Mouse (Mus musculus) layer of hippocampus, postnatal 36 days (tissue): ENCODE measurements at regions not wholly inside any gene's neighbourhood (a gene's known extent, or its start where the extent isn't known, plus 50 kb on each side); places are given as distances from the start of the nearest gene placed in this dataset.

Source experiments
- DNase-seq, 2 experiments: peaks; one replicate each; pipeline ENCODE4 v3.0.0; 2022

DNA sequence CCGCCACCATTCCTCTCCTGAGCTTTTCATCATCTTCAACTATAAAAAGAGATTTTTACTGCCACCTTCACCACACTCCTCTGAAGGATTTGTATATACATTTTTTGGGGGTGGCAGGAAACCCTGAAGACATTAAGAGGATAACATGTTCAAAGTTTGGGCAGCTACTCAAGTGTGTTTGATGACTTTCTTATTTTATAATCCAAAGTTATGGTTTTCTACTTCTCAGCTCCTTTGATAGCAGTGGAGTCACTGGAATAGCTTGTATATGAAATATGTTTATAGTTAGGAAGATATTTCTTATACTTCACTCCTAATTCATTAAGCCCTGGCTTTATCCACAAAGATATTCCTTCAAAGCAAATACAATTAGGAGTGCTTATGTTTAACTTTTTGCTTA, 229.5 kb upstream of the Lcorl start:
- no peak for DNase-seq

DNA sequence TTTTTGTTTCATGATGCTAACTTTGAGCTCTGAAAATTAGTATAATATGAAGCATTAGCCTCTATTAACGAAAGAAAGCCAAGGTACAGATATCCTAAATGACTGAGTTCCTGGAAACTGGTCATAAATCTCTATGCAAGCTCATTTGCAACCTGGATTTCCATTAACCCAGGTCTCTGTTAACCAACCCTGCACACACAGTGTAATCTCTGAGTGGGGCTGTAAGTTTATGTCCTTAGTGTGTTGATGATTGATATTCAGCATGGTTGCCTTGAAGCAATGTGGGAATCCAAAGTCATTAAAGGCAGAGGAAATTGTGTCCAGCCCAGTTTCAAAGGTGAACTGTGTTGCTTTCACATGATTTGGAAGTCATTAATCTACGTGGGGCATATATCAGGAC, 225.9 kb upstream of the Lcorl start:
- no peak for DNase-seq

DNA sequence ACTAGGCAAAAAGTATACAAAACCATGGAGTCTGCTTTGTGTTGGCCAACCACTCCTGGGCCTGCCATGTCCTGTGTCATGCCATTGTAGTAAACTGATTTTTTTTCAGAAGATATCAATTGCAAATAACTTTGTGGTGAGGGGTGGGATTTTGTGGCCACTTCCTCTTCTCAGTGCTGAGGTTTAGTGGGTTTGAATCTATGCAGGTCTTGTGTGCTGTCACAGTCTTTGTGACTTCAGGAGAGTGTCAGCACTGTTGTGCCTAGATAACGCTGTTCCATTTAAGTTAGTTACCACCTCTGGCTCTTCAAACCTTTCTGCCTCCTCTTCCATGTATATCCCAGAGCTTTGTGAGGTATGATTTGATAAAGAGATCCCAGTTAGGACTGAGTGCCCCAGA, 216.3 kb upstream of the Lcorl start:
- no peak for DNase-seq

DNA sequence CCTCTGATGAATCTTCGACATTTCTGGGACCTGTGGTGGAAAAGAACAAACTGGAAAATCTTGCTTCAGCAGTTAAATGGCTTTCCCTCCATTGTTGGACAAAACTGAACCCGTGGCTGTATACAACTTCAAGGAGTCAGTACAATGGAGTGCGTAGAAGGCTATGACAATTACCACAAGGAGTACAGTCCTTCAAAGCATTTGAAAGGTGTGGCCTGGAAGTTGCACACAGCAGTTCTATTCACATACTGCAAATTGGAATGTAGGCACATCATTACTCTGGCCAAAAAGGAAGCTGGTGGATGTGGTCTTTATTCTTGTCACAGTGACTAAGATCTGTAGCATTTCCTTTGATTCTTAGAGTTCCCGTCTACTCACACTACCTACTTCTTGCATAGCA, 215.7 kb upstream of the Lcorl start:
- DNase-seq, result no peak

DNA sequence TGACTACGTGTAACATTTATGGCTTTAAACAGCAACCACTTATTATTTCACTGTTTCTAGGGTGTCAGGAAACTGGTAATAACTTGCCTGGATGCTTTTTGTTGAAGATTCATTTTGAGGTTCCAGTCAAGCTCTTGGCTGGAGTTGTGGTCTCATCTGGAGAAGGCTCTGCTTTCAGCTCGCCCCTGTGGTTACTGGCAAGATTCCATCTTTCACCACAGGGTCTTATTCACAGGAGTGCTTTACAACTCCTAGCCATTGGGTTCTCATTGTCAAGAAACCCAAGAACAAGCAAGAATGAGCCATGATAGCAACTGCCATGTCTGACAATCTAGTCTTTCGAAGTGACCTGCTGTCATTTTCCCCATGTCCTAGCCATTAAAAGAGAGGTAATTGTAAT, 202.5 kb upstream of the Lcorl start:
- DNase-seq, result no peak

DNA sequence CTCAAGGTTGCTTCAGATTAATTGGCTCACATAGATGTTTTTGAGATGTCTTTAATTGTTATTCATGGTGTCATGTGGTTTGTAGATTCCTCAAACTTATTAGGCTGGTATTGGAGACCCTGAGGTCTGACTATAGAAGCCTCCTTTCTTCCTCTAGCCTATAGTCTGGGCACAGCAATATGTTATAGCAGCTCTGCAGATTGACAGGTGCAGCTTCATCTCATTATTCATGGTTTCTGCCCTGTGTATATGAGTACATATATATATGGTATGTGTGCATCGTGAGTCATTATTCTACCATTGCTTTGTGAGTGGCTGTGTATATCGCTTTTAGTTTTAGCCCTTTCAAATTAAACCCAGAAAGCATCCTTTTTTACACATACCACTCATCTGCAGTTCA, 197.4 kb upstream of the Lcorl start:
- no peak for DNase-seq

DNA sequence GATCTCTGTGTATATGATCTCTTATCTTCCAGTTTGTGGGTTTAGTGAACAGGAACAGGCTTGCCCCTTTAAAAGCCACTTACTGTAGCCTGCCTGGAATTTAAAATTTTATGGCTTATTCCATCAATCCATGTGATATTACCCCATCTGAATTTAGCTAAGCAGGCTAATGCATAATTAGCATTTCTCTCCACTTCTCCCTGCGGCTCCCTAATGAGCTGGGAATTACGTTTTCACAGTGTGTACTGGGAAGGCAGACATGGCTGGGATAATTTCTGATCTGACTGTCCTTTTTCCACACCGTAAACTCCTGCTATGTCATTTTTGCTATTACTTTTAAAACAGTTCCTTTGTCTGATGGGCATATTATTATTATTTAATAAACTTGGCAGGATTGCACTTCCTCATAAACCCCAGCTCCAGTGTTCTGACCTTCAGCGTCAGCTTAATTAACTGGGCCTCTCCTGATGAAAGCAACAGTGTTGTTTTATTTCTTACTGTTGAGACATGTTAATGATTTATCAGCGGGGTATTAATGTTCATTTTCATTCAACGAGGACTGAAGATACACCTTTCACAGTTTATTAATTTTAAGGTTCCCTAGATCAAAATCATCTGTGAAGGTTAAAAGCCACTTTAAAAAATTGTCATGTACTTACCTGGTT, 185.4 kb upstream of the Lcorl start:
- no peak for DNase-seq

DNA sequence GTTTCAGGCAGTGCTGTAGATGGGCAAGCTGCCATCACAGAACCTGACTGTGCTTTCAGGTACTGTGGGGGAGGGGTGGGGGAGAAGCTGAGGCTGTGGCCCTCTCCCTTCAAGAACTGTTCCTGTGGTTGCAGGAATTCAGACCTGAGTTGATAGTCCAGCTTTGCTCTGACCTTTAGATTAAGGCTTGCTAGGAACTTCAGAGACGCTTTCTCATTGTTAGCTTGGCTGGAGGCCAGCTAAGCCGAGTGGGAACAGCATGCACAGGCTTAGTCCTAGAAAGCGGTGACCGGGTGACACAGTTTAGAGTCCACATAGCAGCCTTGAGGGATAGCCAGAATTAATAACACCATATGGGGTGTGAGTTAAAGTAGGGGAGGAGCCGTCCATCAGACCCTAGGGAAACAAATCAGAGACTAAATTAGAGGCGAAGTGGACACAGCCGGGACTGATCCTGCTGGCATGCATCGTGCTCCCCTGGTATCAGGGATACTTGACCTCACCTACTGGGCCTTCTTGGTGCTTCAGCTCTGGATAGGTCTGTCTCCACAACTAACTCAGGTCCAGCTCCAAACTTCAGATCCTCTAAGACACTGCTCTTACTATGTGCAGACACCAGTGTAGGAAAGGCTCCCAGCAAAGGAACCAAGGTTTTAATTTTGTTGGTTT, 175.7 kb upstream of the Lcorl start:
- no peak for DNase-seq

DNA sequence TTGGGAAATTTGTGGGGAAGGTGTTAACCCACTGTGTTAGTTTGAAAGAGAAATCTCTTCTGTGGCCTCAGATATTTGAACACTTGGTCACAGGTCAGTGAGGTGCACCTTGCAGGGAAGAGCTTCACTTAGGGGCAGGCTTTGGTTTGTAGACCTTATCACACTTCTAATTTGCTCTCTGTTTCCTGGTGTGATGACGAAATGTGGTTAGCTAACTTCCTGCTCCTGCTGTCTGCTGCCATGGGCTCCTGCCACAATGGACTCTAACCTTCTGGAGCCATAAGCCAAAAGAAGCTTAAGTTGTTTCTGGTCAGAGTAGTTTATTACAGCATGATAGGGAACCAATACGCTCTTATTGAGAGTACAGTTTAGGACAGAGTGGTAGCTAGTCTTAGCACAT, 174.8 kb upstream of the Lcorl start:
- no peak for DNase-seq

DNA sequence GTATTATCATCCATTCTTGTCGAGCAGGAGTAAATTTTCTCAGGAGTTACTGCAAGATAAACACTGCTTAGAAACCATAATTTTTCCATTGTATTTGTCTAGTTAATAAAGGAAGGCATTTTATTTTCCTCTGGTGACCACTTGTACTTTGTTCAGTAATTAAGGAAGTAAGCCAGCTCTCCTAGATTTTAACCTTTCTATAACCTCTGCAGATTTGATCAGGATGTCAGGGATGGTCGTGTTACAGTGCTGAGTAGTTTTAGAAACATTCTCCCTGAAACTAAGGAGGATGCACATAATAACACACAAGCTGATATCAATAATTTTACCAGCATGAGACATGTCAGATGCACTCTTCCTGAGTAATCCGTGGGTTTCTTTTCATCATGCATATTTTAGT, 166.7 kb upstream of the Lcorl start:
- DNase-seq, result no peak

DNA sequence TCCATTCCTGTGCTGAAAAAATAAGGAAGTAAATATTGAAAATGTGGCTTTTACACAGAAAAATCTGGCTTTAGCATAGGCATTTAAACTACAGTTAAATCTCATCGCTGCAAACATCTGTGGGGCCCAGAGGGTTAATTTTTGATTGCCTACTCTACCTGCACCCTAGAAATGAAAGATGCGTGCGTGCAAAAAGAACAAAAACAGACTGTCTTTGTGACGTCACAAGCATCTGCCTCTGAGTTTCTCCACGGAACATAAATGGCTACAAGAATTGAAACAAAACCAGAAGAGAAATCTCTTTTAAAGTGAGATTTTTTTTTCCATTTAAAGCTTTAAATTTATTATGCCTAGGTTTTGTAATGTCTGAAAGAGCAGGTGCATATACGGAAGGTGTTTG, 166.0 kb upstream of the Lcorl start:
- DNase-seq, result no peak

DNA sequence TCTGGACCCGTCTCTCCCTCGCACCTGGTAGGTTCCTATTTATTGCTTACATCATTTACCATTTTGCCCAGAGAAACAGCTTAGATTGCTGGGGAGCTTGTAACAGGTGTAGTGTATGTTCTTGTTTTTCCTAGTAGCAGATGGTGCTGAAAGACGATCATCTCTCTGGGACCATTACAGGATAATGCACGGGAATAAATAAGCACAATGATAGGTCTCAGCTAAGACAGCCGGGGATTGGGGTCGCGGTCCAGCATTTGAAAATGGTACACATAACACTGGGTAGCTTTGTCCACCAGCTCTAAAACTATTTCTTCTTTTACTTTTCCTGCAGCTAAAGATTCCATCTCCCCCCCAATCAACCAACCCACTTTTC, 164.6 kb upstream of the Lcorl start:
- DNase-seq, result no peak

DNA sequence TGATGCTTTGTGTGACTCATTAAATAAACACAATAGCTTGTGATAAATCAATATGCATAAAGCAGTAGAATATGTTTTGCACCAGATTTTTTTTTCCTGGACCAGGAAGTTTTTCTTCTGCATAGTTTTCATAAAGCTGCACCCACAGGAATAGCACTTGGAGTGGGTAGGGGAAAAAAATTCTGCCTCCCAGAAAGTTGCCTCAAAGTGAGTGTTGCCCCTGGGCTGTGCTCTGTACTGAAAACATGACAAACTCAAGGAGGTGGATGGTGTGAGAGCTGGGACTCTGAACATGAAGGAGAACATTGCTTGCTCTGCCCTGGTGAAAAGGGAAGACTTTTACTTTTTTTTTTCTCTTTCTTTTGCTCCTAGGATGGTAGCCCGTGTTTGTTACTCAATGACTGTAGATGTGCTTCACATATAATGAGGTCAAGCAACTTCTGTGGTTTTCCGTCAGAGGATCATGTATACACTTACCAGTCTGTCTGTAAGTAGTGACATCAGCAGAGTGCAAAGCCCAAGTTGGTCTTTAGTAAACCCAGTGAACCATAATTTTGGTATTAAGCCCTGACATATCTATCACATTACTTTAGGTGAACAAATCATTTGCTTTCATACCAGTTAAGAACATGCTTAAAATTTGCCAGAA, 164.1 kb upstream of the Lcorl start:
- no peak for DNase-seq

DNA sequence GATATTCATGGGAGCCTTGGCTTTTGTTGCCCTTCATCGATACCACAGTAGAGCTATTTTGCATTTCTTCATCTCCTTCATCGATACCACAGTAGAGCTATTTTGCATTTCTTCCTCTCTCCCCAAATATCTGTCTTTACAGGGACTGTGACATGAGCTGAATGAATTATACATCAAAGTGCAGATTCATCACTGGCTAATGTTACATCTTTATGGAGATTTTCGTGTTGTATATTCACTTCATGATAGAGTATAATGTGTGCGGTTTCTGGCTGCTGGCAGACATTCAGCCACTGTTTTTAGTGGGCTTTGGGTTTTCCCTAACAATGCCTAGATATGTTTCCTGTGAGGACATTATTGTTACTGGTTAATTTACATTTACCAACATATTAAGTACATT, 162.8 kb upstream of the Lcorl start:
- no peak for DNase-seq

DNA sequence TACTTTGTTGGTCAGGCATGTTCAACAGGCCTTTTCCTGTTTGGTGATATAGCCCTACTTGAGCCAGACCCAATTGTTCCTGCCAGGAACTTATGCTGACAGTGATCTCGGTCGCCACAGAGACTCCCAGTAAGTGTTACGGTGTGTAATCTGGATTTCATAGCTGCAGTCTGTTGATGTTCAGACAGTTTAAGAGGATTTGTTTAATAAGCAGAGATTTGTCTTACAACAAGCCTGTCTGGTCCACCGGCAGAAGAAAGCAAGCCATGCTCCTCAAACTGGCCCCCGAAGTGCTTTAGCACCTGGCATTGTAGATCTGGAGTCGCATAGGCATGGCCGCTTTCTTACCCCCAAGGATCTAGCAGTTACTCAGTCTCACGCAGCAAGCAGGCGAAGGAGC, 150.0 kb upstream of the Lcorl start:
- DNase-seq, result no peak

DNA sequence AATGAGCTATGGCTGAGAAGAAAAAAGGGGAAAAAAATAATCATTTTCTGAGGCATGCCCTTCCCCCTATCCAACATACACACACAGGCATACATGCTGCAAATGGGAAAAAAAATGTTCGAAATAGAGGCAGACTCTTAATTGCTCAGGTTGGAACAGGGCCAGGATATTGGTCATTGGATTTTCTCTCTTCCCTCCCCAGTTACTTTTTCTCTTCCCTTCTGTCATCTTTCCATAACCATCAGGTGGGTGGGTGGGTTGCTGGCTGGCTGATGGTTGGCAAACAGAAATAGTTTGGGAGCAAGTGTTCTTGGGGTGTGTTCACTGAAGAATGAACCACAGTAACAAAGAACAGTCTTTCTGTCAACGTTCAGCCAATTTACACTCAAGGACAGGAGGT, 149.3 kb upstream of the Lcorl start:
- DNase-seq, result peak; percentile 34 to 58

DNA sequence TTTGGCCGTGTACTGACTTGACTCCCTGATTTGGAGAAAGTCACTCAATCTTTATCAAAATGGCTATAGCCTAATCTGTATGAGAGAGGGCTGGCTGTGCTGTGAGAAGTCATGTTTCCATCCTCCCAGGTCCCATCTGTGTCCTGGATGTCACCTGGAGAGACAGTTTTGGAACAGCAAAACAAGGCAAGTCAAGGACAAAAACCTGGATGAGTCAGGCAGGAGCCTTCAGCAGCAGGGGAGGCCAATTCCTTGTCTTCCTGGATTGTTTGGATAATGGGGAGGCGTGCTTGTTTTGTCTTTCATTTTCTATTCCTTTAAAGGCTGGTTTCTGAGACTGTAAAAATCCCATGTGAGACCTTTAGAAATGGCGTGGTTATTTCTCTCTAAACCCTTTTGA, 148.8 kb upstream of the Lcorl start:
- DNase-seq, result no peak

DNA sequence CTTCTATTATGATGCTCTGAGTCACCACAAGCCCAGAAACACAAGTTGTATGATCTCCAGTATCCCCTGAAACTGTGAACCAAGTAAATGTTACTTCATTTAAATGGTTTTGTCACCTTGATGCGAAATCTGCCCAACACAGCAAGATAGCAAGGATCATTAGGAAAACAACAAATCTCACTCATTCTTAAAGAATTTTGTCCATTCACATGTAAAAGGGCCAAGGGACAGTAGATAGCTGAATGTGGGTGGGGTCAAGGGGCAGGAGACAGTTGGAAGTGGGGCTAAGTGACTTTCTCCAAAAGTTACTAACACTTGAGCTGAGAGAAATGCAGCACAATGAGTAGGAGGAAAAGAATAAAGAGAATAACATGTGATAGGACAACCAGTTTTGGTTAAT, 148.2 kb upstream of the Lcorl start:
- no peak for DNase-seq

DNA sequence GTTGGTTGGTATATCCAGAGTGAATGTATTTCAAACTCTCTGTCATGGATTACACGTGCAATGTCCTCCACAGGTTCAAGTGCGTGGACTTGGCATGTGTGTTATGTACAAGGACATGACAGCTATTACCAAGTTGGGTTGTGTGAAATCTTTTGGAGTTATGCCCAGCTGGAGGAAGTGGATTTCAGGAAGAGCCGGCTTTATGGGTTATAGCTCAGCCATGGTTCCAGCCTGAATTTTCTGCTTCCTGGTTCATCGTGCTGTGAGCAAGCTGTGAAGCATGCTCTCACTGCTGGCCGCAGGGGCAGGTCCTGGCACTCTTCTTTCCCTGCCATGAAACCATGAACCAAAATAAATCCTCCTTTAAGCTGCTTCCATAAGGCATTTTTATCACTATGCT, 144.6 kb upstream of the Lcorl start:
- DNase-seq, result no peak

DNA sequence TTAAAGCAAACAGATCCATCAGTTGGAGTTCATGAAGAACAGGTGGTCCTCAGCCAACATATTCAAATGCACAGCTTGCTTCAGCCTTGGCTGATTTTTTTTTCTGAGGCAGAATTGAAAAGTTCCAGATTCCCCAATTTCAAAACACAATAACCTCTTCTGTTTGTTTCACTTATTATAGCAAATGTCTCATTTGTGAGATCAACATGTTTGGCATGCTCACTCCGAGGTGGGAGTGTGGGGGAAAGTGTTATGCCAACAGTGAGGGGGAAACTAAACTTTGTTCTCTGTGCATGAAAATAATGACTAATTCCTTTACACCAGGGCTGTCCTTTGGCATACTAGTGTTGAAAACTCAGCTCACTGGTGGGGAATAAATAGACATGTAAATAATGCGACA, 100.4 kb upstream of the Lcorl start:
- peak; percentile 39 to 48 for DNase-seq

DNA sequence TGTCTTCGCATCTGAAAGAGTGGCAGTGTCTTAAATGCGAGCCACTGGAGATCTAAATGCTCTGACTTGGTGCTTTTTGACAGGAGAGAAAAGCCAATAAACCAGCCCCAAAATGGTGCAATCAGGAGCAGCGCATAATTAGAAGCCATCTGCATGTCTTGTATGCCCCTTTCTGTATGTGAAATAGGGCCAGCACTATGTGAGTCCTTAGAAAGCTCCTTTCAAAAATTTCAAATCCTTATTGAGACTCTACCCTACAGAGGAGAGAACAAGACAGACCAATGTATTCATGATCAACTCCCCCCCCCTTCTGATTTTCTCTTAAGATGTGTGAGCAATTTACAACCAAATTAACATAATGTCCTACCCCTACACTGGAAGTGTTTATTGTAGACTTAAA, 86.6 kb upstream of the Lcorl start:
- no peak for DNase-seq

DNA sequence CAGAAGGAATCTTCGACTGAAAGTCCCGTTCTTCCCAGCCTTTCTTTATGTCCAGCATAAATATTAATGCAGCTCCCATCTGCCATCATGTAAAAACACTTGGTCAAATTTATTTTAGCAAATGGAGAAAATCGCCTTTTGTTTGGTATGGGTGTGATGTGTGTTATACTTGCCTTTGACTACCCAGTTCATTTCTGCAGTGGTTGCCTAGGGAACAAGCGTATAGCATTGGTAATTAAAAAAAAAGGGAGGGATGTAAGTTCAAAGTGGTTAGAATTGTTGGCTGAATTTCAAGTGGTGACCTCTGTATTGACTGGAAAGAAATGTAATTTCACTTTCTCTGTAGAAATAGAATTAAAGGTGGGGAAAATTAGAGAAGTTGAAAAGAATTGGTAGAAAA, 75.6 kb upstream of the Lcorl start:
- DNase-seq, result no peak

DNA sequence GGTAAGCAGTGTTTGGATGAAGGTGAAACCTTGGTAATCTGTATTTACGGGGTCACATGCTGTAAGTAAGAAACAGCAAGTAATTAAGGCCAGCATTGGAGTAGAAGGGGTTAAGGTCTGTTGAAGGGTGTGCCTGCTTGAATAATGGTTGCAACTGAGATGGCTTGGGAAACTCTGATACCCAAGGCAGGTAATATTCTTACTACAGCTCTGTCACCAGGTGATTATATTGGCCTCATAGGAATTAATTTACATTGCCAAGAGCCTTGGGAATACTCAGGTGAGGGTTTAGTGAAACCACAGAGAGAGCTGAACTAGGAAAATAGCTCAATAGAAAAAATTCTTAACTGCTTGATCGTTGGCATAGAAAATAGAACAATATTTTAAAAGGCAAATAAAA, 73.8 kb upstream of the Lcorl start:
- no peak for DNase-seq

DNA sequence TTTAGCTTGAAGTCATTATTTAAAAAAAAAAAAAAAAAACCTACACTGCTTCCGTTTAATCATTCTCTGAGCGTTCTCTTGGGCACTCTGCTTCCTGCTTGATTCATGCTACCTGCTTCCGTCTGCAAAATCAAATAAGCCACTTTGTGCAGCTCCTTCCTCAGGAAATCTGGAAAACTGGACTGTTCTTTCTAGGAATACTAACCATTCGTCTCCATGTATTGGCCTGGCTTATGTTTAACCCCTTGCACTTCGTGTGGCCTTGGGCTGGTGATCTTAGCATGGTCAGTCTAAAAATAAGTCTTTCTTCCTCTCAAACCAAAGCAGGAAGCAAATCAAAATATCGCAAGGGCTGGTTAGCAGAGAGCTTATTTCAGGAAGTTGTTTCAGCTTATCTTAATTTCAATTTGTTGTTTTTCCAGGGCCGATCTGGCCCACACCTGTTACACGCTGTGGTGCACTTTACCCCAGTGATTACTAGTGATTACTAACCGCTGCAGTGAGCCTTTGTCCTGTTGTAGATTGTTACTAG, 68.5 kb upstream of the Lcorl start:
- no peak for DNase-seq
